Mouse (Mus musculus): ENCODE data around the gene Lin7b. TPM values are rescaled to one million over a fixed set of nuclear protein-coding genes. Genes with fewer than 3 reads are reported as not detected.

The Lin7b gene
- polyA plus RNA-seq, 1 experiment: 1.0 TPM

DNA sequence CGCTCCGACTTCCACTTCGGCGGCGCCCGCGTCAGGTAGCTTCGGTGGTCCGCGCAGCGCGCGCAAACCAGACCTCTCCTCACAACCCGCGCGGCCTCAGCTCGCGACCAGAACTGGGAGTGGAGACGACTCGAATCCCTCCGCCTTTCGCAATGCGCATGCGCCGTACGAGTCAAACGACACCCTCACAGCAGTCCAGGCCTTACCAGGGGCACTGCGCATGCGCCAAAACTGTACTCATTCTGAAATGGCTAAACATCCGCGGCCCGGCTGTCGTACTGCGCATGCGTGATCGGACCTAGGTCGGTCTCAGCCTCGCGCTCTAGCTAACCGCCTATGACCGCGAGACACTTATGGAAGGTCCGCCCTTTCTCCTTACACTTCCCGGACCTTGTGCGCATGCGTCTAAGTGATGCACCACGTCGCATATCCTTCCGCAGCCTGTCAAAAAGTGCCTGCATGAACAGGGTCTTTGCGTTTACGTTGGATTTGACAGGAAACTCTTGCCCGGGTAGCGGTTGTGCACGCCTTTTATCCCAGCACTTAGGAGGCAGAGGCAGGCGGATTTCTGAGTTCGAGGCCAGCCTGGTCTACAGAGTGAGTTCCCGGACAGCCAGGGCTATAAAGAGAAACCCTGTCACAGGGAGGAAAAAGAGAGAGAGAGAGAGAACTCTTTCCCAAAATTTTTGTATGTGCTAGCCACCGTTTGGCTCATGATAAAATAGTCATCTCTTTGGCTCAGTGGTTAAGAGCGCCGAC is 25.4 kb upstream of the Lin7b start, which contains the start of gene Snrnp70:
Snrnp70 (minus strand) TSS at position 165 of the 759 bp plus-strand sequence.
- peaks cover 13% of the 10 kb centered on the region for H3K36me3 ChIP-seq (ENCODE audit: control insufficient read depth, insufficient read depth, low read length)
- TF ChIP-seq POLR2A (IDR thresholded peaks at IDR 0.05; ENCODE audit: control insufficient read depth, extremely low read depth, insufficient read depth, low read length, poor library complexity): peak; percentile 91
- 0 out of 2 replicates have a peak, but pooled peaks have one; percentile 18 for TF ChIP-seq CTCF (IDR thresholded peaks at IDR 0.05; ENCODE audit: borderline replicate concordance, control insufficient read depth, extremely low read depth, insufficient read depth, low read length, poor library complexity)
- peak within 1 kb of the TSS; percentile 55 for H3K4me3 ChIP-seq (ENCODE audit: control insufficient read depth, insufficient read depth, low read length)
- peaks cover 10% of the 10 kb centered on the region for H3K4me1 ChIP-seq (replicated peaks; ENCODE audit: control insufficient read depth, insufficient read depth, low read length)
- H3K27me3 ChIP-seq (ENCODE audit: control insufficient read depth, insufficient read depth, low read length): no peaks in the 10 kb centered on the region
- peak; percentile 100 for DNase-seq
- peak within 1 kb of the TSS; percentile 76 for H3K27ac ChIP-seq (ENCODE audit: control insufficient read depth, insufficient read depth, low read length)
- under 1% methylated on average over 60 of the region's 60 CpGs for WGBS

DNA sequence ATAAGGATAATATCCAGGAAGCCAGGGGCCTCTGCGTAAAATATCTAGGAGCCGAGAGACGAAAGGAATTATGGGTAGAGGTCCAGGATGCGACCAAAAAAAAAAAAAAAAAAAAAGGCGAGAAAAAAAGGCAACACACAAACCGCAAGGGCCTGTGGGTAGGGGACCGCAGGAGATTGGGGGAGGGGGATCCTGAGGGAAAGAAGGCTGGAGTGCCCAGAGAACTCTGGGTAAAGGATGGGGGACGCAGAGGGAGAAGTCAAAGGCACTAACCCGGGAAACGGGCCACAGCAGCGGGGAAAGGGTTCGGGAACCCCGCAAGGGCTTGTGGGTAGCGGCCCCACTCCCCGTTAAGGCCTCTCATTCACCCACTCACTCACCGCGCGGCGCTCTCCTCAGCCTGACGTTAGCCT is 24.8 kb upstream of the Lin7b start:
- TF ChIP-seq POLR2A (IDR thresholded peaks at IDR 0.05; ENCODE audit: control insufficient read depth, extremely low read depth, insufficient read depth, low read length, poor library complexity) (no peak), CTCF (IDR thresholded peaks at IDR 0.05; ENCODE audit: borderline replicate concordance, control insufficient read depth, extremely low read depth, insufficient read depth, low read length, poor library complexity) (0 out of 2 replicates have a peak, but pooled peaks have one; percentile 5)
- Histone ChIP-seq H3K4me1 (replicated peaks; ENCODE audit: control insufficient read depth, insufficient read depth, low read length) (peaks cover 10% of the 10 kb centered on the region), H3K27ac (ENCODE audit: control insufficient read depth, insufficient read depth, low read length) (peak overlapping the region; percentile 76), H3K4me3 (ENCODE audit: control insufficient read depth, insufficient read depth, low read length) (peak overlapping the region; percentile 55), H3K27me3 (ENCODE audit: control insufficient read depth, insufficient read depth, low read length) (no peaks in the 10 kb centered on the region), H3K36me3 (ENCODE audit: control insufficient read depth, insufficient read depth, low read length) (peaks cover 19% of the 10 kb centered on the region)
- 0% methylated on average over 20 of the region's 20 CpGs for WGBS
- no peak for DNase-seq

DNA sequence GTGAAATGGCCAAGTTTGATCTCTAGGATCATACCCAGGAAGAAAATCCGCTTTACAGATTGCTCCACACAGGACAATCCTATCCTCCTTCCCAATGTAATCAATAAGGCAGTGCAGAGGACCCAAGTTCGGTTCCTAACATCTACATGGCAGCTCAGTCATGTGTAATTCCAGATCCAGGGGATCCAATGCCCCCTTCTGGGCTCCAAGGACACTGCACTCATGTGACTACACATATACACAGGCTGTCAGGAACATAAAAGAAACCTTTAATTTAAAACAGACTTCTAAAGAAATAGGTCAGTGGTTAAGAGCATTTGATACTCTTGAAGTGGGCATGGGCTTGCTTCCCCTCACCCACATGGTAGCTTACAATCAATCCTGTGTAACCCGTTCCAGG is 15.7 kb upstream of the Lin7b start:
- H3K36me3 ChIP-seq (ENCODE audit: control insufficient read depth, insufficient read depth, low read length): peaks cover 99% of the 10 kb centered on the region
- no peak for TF ChIP-seq POLR2A (IDR thresholded peaks at IDR 0.05; ENCODE audit: control insufficient read depth, extremely low read depth, insufficient read depth, low read length, poor library complexity)
- no peak for TF ChIP-seq CTCF (IDR thresholded peaks at IDR 0.05; ENCODE audit: borderline replicate concordance, control insufficient read depth, extremely low read depth, insufficient read depth, low read length, poor library complexity)
- 97% methylated on average over 3 of the region's 3 CpGs for WGBS

DNA sequence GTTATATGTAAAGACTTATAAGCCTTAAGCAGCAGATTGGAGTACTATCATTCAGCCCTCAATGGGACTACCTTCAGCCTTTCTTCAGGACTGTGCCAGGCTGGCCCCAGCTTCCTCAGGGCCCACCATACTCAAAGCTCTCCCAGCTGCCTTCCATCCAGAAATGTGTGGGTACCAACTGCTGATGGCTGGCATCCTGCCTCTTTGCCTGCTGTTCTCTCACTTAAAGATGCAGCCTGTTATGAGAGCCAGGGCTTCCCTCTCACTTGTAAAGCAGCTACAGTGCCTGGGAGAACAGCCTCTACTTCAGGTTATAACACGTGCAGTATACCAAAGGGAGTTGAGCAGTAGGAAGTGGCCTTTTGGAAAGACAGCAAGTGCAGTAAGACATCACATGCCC is 5.7 kb upstream of the Lin7b start:
- Histone ChIP-seq H3K27ac (ENCODE audit: control insufficient read depth, insufficient read depth, low read length) (no peak overlapping the region), H3K4me1 (replicated peaks; ENCODE audit: control insufficient read depth, insufficient read depth, low read length) (no peaks in the 10 kb centered on the region), H3K36me3 (ENCODE audit: control insufficient read depth, insufficient read depth, low read length) (peaks cover 60% of the 10 kb centered on the region), H3K4me3 (ENCODE audit: control insufficient read depth, insufficient read depth, low read length) (no peak overlapping the region), H3K27me3 (ENCODE audit: control insufficient read depth, insufficient read depth, low read length) (no peaks in the 10 kb centered on the region)
- no peak for TF ChIP-seq POLR2A (IDR thresholded peaks at IDR 0.05; ENCODE audit: control insufficient read depth, extremely low read depth, insufficient read depth, low read length, poor library complexity)
- TF ChIP-seq CTCF (IDR thresholded peaks at IDR 0.05; ENCODE audit: borderline replicate concordance, control insufficient read depth, extremely low read depth, insufficient read depth, low read length, poor library complexity): no peak
- DNase-seq: no peak
- 97% methylated on average over 1 of the region's 1 CpGs for WGBS

More for the DNA sequence above, 15.7 kb upstream of the Lin7b start:
- no peak overlapping the region for H3K27ac ChIP-seq (ENCODE audit: control insufficient read depth, insufficient read depth, low read length)
- no peak overlapping the region for H3K4me3 ChIP-seq (ENCODE audit: control insufficient read depth, insufficient read depth, low read length)
- no peaks in the 10 kb centered on the region for H3K4me1 ChIP-seq (replicated peaks; ENCODE audit: control insufficient read depth, insufficient read depth, low read length)
- DNase-seq: no peak
- no peaks in the 10 kb centered on the region for H3K27me3 ChIP-seq (ENCODE audit: control insufficient read depth, insufficient read depth, low read length)

DNA sequence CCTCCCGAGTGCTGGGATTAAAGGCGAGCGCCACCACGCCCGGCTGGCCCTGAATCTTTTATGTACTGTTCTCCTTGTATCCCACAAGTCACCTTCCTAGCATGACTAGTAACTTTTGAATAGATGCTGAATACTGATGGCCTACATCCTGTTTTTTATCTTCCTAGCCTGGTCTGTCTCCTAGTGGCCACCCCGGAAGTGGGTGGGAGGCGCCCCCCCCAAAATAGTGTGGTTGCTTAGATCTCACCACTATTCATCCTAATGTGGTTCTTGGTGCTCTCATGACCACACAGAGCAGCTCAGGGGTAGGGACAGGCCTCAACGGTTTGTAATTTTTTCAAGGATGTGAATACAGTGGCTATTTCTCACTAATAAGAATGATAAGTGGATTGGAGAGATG is 4.2 kb upstream of the Lin7b start:
- WGBS: 66% methylated on average over 8 of the region's 8 CpGs
- Histone ChIP-seq H3K27ac (ENCODE audit: control insufficient read depth, insufficient read depth, low read length) (no peak overlapping the region), H3K4me1 (replicated peaks; ENCODE audit: control insufficient read depth, insufficient read depth, low read length) (peaks cover 11% of the 10 kb centered on the region), H3K36me3 (ENCODE audit: control insufficient read depth, insufficient read depth, low read length) (peaks cover 45% of the 10 kb centered on the region), H3K27me3 (ENCODE audit: control insufficient read depth, insufficient read depth, low read length) (no peaks in the 10 kb centered on the region), H3K4me3 (ENCODE audit: control insufficient read depth, insufficient read depth, low read length) (no peak overlapping the region)
- no peak for DNase-seq
- TF ChIP-seq POLR2A (IDR thresholded peaks at IDR 0.05; ENCODE audit: control insufficient read depth, extremely low read depth, insufficient read depth, low read length, poor library complexity): no peak
- TF ChIP-seq CTCF (IDR thresholded peaks at IDR 0.05; ENCODE audit: borderline replicate concordance, control insufficient read depth, extremely low read depth, insufficient read depth, low read length, poor library complexity): no peak

DNA sequence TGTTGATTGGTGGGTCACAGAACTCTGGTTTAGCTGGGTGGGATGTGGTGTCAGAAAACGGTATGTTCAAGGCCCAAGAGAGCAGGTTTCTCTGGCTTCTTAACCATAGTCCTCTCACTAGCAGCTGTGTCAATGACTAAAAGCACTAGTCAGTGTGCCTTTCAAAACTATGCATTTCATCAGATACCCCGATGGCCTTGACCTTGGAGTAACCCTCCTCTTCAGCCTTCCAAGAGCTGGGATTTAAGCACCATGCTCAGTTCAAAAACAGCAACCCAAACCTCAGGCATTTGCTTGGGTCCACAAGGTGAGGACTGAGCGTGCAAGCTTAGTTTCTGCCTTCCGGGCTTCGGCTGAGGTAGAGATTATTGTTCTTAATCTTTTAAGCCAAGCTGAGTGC is 2.0 kb upstream of the Lin7b start:
- Histone ChIP-seq H3K27ac (ENCODE audit: control insufficient read depth, insufficient read depth, low read length) (no peak overlapping the region), H3K4me3 (ENCODE audit: control insufficient read depth, insufficient read depth, low read length) (no peak overlapping the region), H3K36me3 (ENCODE audit: control insufficient read depth, insufficient read depth, low read length) (peaks cover 23% of the 10 kb centered on the region), H3K27me3 (ENCODE audit: control insufficient read depth, insufficient read depth, low read length) (peaks cover 5% of the 10 kb centered on the region; the same call in 1 of the 2 replicates), H3K4me1 (replicated peaks; ENCODE audit: control insufficient read depth, insufficient read depth, low read length) (peaks cover 22% of the 10 kb centered on the region)
- DNase-seq: no peak
- WGBS: 91% methylated on average over 5 of the region's 5 CpGs
- TF ChIP-seq CTCF (IDR thresholded peaks at IDR 0.05; ENCODE audit: borderline replicate concordance, control insufficient read depth, extremely low read depth, insufficient read depth, low read length, poor library complexity) (no peak), POLR2A (IDR thresholded peaks at IDR 0.05; ENCODE audit: control insufficient read depth, extremely low read depth, insufficient read depth, low read length, poor library complexity) (no peak)

All from thymus, adult 2 months (tissue).